Mouse (Mus musculus) granulocyte monocyte progenitor cell, adult 5-6 weeks (primary cell): ENCODE data around the gene Armh4. TPM values are rescaled to one million over a fixed set of nuclear protein-coding genes. Genes with fewer than 3 reads are reported as not detected.

Source experiments
- ATAC-seq: replicated peaks from 2 replicates; pipeline ENCODE4 v1.8.0; 2016; ENCODE audit warnings: mild to moderate bottlenecking, moderate TSS enrichment, inconsistent platforms; ENCODE audit not compliant: poor library complexity, severe bottlenecking
- total RNA-seq, 2 experiments: library from RNA; stranded (forward) in 1 of 2; stranded (reverse) in 1 of 2; fragments of 200-712, 200-1000 nt in 1 of 2; fragments of >200 nt in 1 of 2; fragmentation: Nextera tagmentation in 1 of 2; gene quantifications; 2 replicates each; pipeline ENCODE4 v1.2.3; 2014 to 2017

Armh4 gene
- total RNA-seq, 2 experiments from 2014 or later = not detected

- ATAC-seq = no peak
Observed at GRCm38 (mm10) chr14:49738441-49739088, 44.6 kb downstream of the Armh4 start.

- ATAC-seq = no peak
Observed at GRCm38 (mm10) chr14:49733950-49734349, 49.2 kb downstream of the Armh4 start.

GRCm38 (mm10) chr14:49723361-49724054 lies 59.7 kb downstream of the Armh4 start:
- ATAC-seq = no peak

- ATAC-seq = no peak
Observed at GRCm38 (mm10) chr14:49722782-49723181, 60.4 kb downstream of the Armh4 start.

GRCm38 (mm10) chr14:49721281-49721680 lies 61.9 kb downstream of the Armh4 start:
- no peak for ATAC-seq

- ATAC-seq = no peak
Observed at GRCm38 (mm10) chr14:49719678-49720077, 63.5 kb downstream of the Armh4 start.

GRCm38 (mm10) chr14:49711016-49711415 lies 72.2 kb downstream of the Armh4 start:
- ATAC-seq = no peak

GRCm38 (mm10) chr14:49703432-49704200 lies 79.6 kb downstream of the Armh4 start:
- ATAC-seq = no peak

GRCm38 (mm10) chr14:49679511-49680284 lies 103.5 kb downstream of the Armh4 start:
- ATAC-seq = no peak

GRCm38 (mm10) chr14:49676580-49676979 lies 106.6 kb downstream of the Armh4 start:
- ATAC-seq = no peak

- ATAC-seq = no peak
Observed at GRCm38 (mm10) chr14:49660444-49660843, 122.7 kb downstream of the Armh4 start.

- no peak for ATAC-seq
Observed at GRCm38 (mm10) chr14:49649191-49649590, 134.0 kb downstream of the Armh4 start.

- no peak for ATAC-seq
Observed at GRCm38 (mm10) chr14:49637422-49637821, 145.8 kb downstream of the Armh4 start.

GRCm38 (mm10) chr14:49626055-49626454 lies 157.1 kb downstream of the Armh4 start:
- no peak for ATAC-seq

Other genes starting within 250 kb of the Armh4 start
- not detected in 2 replicates for gene Olfr722, start 118.6 kb upstream of the Armh4 start, total RNA-seq (2014; fragmentation: Nextera tagmentation)
- not detected in 2 replicates for gene Olfr722, start 118.6 kb upstream of the Armh4 start, total RNA-seq (2017)
- not detected in 2 replicates for gene Olfr723, start 148.4 kb upstream of the Armh4 start, total RNA-seq (2014; fragmentation: Nextera tagmentation)
- not detected in 2 replicates for gene Olfr723, start 148.4 kb upstream of the Armh4 start, total RNA-seq (2017)
- not detected in 2 replicates for gene Olfr724, start 179.9 kb upstream of the Armh4 start, total RNA-seq (2014; fragmentation: Nextera tagmentation)
- not detected in 2 replicates for gene Olfr724, start 179.9 kb upstream of the Armh4 start, total RNA-seq (2017)